Mouse (Mus musculus) spleen, adult 2 months (tissue): ENCODE results near the gene Luc7l3. TPM values are rescaled to one million over a fixed set of nuclear protein-coding genes. Genes with fewer than 3 reads are reported as not detected.

Experiments used
- DNase-seq, 2 experiments: peaks; one replicate each; pipeline versions ENCODE4 v3.0.0 to v3.0.0-alpha.2; 2012 to 2021; ENCODE audit warnings: low spot score in 2 of 2, low read depth in 1 of 2
- H3K27ac ChIP-seq: fragments of 200-500 bp; 2 replicates; pipeline ENCODE4 v1.5.1; 2012; ENCODE audit warnings: low read length, inconsistent platforms; ENCODE audit not compliant: insufficient read depth
- H3K27me3 ChIP-seq: fragments of 200-500 bp; 2 replicates; pipeline ENCODE4 v1.6.1; 2012; ENCODE audit warnings: mild to moderate bottlenecking, moderate library complexity, low read length, inconsistent platforms; ENCODE audit not compliant: control insufficient read depth, insufficient read depth
- H3K36me3 ChIP-seq: fragments of 200-500 bp; 2 replicates; pipeline ENCODE4 v1.6.1; 2012; ENCODE audit warnings: mild to moderate bottlenecking, low read length, inconsistent platforms; ENCODE audit not compliant: control insufficient read depth, insufficient read depth
- H3K4me1 ChIP-seq: fragments of 200-500 bp; 2 replicates; pipeline ENCODE4 v1.6.1; 2011; ENCODE audit warnings: inconsistent platforms; ENCODE audit not compliant: control insufficient read depth, insufficient read depth, insufficient read length
- H3K4me3 ChIP-seq: fragments of 200-500 bp; 2 replicates; pipeline ENCODE4 v1.5.1; 2011; ENCODE audit warnings: mild to moderate bottlenecking, inconsistent platforms; ENCODE audit not compliant: insufficient read depth, insufficient read length; ENCODE audit errors: extremely low read depth
- CTCF ChIP-seq: fragments of 200-500 bp; IDR thresholded peaks from 2 replicates; pipeline ENCODE4 v1.5.1; 2011; ENCODE audit warnings: mild to moderate bottlenecking, inconsistent platforms; ENCODE audit not compliant: insufficient read depth, insufficient read length, insufficient replicate concordance; ENCODE audit errors: extremely low read depth
- POLR2A ChIP-seq: fragments of 200-500 bp; IDR thresholded peaks from 2 replicates; pipeline ENCODE4 v1.6.1; 2011; ENCODE audit warnings: low read depth, low read length, inconsistent platforms
- WGBS: fragments of 180-500 bp; shearing (Covaris S2); methylation state at CpG from one replicate; pipeline ENCODE4 v1.1.7; 2018; 5-methylcytosine and 5-hydroxymethylcytosine counted together
- polyA plus RNA-seq: library from polyadenylated mRNA; depleted of rRNA; stranded (reverse); fragments of >200 nt; gene quantifications from 2 replicates; pipeline ENCODE4 v1.2.3, GENCODE M21; 2012

Luc7l3 gene
- polyA plus RNA-seq, 1 experiment = 7.3 TPM

DNA sequence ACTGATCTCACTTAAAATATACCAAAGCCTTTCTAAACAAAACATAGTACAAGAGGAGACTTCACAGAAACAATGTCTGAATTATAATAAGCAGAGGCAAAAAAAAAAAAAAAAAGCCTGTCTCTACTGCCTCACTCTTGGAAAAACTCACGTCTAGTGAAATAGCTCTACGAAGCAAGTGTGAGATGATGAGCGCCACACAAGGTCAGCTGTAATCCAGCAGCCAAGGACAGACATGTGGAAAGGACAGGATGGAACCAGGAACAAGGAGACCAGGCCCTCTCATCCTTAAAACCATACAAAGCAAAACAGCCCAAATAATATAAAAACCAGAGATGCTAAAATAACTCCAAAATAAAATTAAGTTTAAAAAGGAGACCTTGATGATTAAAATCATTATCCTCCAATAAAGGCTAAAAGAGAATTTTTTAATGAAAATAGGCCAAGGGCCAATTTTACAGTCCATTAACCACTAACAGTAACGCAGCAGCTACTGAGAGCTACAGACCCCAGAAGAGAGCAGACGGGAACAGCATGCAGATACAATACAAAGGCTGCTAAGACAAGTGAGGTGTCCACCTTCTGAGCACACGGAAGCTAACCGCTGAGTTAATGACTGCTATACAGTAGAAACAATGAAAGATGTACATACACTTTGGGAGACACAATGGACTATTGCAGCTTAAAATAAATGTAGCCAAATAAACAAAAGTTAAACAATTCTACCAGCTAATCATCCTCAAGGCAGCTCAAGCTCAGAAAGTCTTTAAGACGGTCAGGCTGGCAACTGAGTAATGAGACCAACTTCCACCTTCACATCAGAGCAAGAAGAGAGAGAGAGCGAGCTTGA is 26.6 kb downstream of the Luc7l3 start:
- Histone ChIP-seq H3K4me3 (no peak overlapping the region), H3K36me3 (peaks cover 58% of the 10 kb centered on the region), H3K4me1 (no peaks in the 10 kb centered on the region), H3K27me3 (no peaks in the 10 kb centered on the region), H3K27ac (no peak overlapping the region)
- no peak for TF ChIP-seq POLR2A
- no peak for TF ChIP-seq CTCF
- DNase-seq = no peak
- 95% methylated on average over 9 of the region's 9 CpGs for WGBS

DNA sequence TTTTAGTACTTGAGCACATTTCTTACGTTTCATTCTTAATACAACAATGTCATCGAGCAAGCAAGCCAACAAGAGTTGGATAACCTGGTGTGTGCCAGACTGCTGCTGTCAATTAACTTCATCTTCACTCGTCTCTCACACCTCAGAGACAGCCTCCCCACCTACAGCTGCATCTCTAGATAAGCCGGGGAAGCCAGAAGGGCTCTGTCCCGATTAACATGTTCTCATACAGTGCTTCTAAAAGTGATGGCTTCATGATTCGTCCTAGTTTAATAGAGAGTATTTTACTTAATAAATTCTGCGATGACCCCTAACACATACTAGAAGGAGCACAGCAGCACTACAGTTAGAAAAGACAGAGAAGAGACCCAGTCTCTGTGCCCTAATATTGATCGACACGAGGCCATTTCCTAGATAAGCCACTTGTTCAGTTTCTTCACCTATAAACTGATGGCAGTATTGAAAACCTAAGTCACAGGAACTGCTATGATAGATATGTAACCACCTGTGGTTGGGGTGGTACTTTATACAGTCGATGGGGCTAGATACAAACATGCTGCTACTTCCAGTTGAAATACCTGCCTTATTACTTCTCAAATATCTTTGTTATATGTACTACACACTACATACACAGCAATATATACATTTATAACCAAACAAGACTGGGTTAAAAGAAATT is 31.6 kb downstream of the Luc7l3 start:
- Histone ChIP-seq H3K27me3 (no peaks in the 10 kb centered on the region), H3K4me3 (no peak overlapping the region), H3K27ac (no peak overlapping the region), H3K36me3 (peaks cover 52% of the 10 kb centered on the region), H3K4me1 (no peaks in the 10 kb centered on the region)
- 87% methylated on average over 10 of the region's 10 CpGs for WGBS
- TF ChIP-seq CTCF = no peak
- TF ChIP-seq POLR2A = no peak
- DNase-seq = no peak

DNA sequence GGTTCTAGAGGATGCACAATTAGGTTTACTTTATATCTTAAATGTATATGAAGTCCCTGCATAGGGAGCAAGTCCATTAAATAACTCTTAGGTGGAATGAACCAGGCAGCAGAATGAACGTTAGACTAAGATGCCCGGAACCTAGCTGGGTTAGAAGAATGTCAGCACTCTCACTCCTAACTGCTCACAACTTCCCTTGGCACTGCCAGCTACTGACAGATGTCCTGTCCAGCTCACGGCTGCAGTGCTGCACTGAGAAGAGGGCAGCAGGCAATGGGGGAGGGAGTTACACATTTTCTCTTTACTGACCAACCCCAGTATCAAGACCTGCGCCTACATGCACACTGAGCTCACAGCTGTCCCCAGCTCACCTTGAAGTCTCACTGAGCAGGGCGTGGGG is 34.7 kb downstream of the Luc7l3 start:
- Histone ChIP-seq H3K4me3 (no peak overlapping the region), H3K27ac (no peak overlapping the region), H3K4me1 (no peaks in the 10 kb centered on the region), H3K36me3 (peaks cover 32% of the 10 kb centered on the region), H3K27me3 (no peaks in the 10 kb centered on the region)
- WGBS = 93% methylated on average over 5 of the region's 5 CpGs
- TF ChIP-seq CTCF (no peak), POLR2A (no peak)
- DNase-seq = no peak

DNA sequence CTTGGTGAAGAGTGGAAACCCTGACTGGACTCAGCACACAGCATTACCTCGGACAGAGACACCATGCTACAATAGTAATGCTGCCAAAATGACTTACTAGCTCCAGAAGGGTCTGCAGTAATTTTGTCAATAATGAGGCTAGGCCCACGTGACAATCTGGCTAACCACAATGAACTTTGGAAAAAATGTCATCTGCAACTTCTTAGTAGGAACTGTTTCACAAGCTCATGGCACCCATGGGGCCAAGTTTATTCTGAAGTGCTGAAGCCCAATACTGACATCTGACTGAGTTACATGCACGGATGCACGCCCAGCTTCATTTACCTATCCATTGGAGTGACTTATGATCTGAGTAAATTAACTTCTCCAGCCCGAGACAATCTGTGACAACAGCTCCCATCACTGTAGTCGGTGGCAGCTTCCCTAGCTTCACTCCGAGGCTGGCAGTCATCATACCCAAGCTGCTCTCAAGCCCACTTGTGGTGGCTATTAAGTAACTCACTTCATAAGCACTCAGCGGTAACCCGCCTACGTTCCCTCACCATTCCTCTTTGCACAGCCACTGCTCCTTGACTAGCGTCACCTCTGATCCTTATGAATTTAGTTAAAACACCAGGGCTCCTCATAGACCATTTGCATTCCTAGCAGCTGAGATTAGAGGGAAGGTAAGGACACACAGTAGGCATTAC is 35.8 kb downstream of the Luc7l3 start:
- H3K4me3 ChIP-seq = no peak overlapping the region
- no peak overlapping the region for H3K27ac ChIP-seq
- no peaks in the 10 kb centered on the region for H3K27me3 ChIP-seq
- 93% methylated on average over 11 of the region's 11 CpGs for WGBS
- no peaks in the 10 kb centered on the region for H3K4me1 ChIP-seq
- no peak for TF ChIP-seq POLR2A
- no peak for TF ChIP-seq CTCF
- peaks cover 28% of the 10 kb centered on the region for H3K36me3 ChIP-seq
- DNase-seq = no peak

DNA sequence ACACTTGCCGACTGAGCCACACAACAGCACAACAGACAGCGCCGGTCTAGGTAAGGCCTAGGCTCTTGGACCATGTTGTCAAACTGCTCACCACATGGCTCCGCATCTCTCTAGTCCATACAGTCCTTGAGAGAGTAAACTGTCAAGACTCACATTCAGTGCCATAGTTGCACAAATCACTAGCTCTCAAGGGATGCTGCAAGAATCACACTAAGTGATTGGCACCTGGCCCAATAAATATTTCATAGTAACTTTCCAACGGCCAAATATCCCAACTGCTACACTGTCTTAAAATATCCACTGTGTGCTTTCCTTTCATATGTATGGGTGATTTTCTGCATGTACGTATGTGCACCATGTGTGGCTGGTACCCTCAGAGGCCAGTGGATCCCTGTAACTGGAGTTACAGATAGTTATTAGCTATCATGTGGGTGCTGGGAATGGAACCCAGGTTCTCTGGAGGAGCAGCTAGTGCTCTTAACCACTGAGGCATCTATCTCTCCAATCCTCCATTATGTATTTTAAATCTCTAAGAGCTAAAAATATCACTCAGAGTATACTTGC is 38.2 kb downstream of the Luc7l3 start:
- TF ChIP-seq POLR2A (no peak), CTCF (no peak)
- no peak for DNase-seq
- no peaks in the 10 kb centered on the region for H3K4me1 ChIP-seq
- H3K27me3 ChIP-seq = no peaks in the 10 kb centered on the region
- H3K27ac ChIP-seq = no peak overlapping the region
- H3K36me3 ChIP-seq = peaks cover 13% of the 10 kb centered on the region
- no peak overlapping the region for H3K4me3 ChIP-seq
- WGBS = 94% methylated on average over 6 of the region's 6 CpGs

DNA sequence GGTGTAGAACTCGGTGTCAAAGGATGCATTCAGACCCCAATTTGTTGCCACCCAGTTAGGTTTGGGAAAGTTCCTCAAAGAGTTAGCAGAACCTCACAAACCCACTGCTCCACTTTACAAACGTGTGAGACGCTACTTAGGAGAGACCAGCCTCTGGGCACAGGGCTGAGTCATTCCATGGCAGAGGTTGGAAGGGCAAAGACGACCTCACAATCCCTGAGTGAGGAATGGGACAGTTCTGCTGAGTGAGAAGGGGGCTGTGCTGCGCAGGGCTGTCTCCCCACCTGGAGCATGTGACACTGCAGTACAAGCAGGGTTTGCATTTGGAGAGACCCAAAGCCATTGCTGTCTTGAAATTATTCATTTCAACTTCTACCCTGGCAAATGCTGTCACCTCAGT is 39.5 kb downstream of the Luc7l3 start:
- no peak overlapping the region for H3K27ac ChIP-seq
- H3K36me3 ChIP-seq = peaks cover 4% of the 10 kb centered on the region; the same call in 1 of the 2 replicates
- TF ChIP-seq POLR2A = no peak
- no peak for TF ChIP-seq CTCF
- no peaks in the 10 kb centered on the region for H3K27me3 ChIP-seq
- H3K4me3 ChIP-seq = no peak overlapping the region
- no peak for DNase-seq
- WGBS = 73% methylated on average over 5 of the region's 5 CpGs
- H3K4me1 ChIP-seq = no peaks in the 10 kb centered on the region
